Mouse (Mus musculus): ENCODE measurements at regions not wholly inside any gene's neighbourhood (a gene's known extent, or its start where the extent isn't known, plus 50 kb on each side); places are given as distances from the start of the nearest gene placed in this dataset.

GRCm38 (mm10) chr16:24193251-24193873 is 199.9 kb upstream of the Lpp start:
- H3K4me3 ChIP-seq, result no peak overlapping the region
- no peak for ATAC-seq (ENCODE audit: low read depth)
- WGBS, result 73% methylated on average over 15 of the region's 15 CpGs

GRCm38 (mm10) chr16:24192013-24192412 is 201.3 kb upstream of the Lpp start:
- no peak overlapping the region for H3K9ac ChIP-seq
- no peak overlapping the region for H3K4me2 ChIP-seq
- no peaks in the 10 kb centered on the region for H3K27me3 ChIP-seq
- H3K27ac ChIP-seq (replicated peaks), result no peak overlapping the region
- no peaks in the 10 kb centered on the region for H3K4me1 ChIP-seq (replicated peaks)
- 100% methylated on average over 1 of the region's 1 CpGs for WGBS
- H3K4me3 ChIP-seq, result no peak overlapping the region
- no peaks in the 10 kb centered on the region for H3K9me3 ChIP-seq
- ATAC-seq (ENCODE audit: low read depth), result no peak
- H3K36me3 ChIP-seq, result no peaks in the 10 kb centered on the region

More at GRCm38 (mm10) chr16:24193251-24193873, 199.9 kb upstream of the Lpp start:
- Histone ChIP-seq H3K9ac (no peak overlapping the region), H3K9me3 (no peaks in the 10 kb centered on the region), H3K4me2 (no peak overlapping the region), H3K36me3 (no peaks in the 10 kb centered on the region), H3K27ac (replicated peaks) (no peak overlapping the region), H3K27me3 (no peaks in the 10 kb centered on the region), H3K4me1 (replicated peaks) (no peaks in the 10 kb centered on the region)

GRCm38 (mm10) chr16:24187131-24187530 is 198.5 kb upstream of the Bcl6 start:
- ATAC-seq (ENCODE audit: low read depth), result no peak
- H3K4me2 ChIP-seq, result no peak overlapping the region
- 88% methylated on average over 6 of the region's 6 CpGs for WGBS
- no peak overlapping the region for H3K9ac ChIP-seq
- no peaks in the 10 kb centered on the region for H3K36me3 ChIP-seq
- H3K4me3 ChIP-seq, result no peak overlapping the region
- H3K9me3 ChIP-seq, result no peaks in the 10 kb centered on the region
- no peaks in the 10 kb centered on the region for H3K4me1 ChIP-seq (replicated peaks)
- H3K27me3 ChIP-seq, result no peaks in the 10 kb centered on the region
- H3K27ac ChIP-seq (replicated peaks), result no peak overlapping the region

GRCm38 (mm10) chr16:24185989-24186388 is 197.3 kb upstream of the Bcl6 start:
- no peaks in the 10 kb centered on the region for H3K9me3 ChIP-seq
- no peaks in the 10 kb centered on the region for H3K4me1 ChIP-seq (replicated peaks)
- no peak overlapping the region for H3K4me2 ChIP-seq
- WGBS, result 78% methylated on average over 6 of the region's 6 CpGs
- H3K27me3 ChIP-seq, result no peaks in the 10 kb centered on the region
- no peak overlapping the region for H3K4me3 ChIP-seq
- H3K36me3 ChIP-seq, result no peaks in the 10 kb centered on the region
- no peak overlapping the region for H3K9ac ChIP-seq
- ATAC-seq (ENCODE audit: low read depth), result no peak
- no peak overlapping the region for H3K27ac ChIP-seq (replicated peaks)

- Histone ChIP-seq H3K9ac (no peak overlapping the region), H3K4me1 (replicated peaks) (no peaks in the 10 kb centered on the region), H3K4me2 (no peak overlapping the region), H3K27me3 (no peaks in the 10 kb centered on the region), H3K27ac (replicated peaks) (no peak overlapping the region), H3K9me3 (no peaks in the 10 kb centered on the region), H3K4me3 (no peak overlapping the region), H3K36me3 (no peaks in the 10 kb centered on the region)
- 73% methylated on average over 4 of the region's 4 CpGs for WGBS
- ATAC-seq (ENCODE audit: low read depth), result no peak
These were observed 196.2 kb upstream of the Bcl6 start for GRCm38 (mm10) chr16:24184846-24185245.

- 81% methylated on average over 3 of the region's 3 CpGs for WGBS
- no peak overlapping the region for H3K4me3 ChIP-seq
- H3K27me3 ChIP-seq, result no peaks in the 10 kb centered on the region
- ATAC-seq (ENCODE audit: low read depth), result no peak
- no peak overlapping the region for H3K9ac ChIP-seq
- H3K4me1 ChIP-seq (replicated peaks), result no peaks in the 10 kb centered on the region
- no peak overlapping the region for H3K27ac ChIP-seq (replicated peaks)
- no peak overlapping the region for H3K4me2 ChIP-seq
- H3K36me3 ChIP-seq, result no peaks in the 10 kb centered on the region
- H3K9me3 ChIP-seq, result no peaks in the 10 kb centered on the region
These were observed 194.6 kb upstream of the Bcl6 start for GRCm38 (mm10) chr16:24183216-24183615.

- Histone ChIP-seq H3K27ac (replicated peaks) (no peak overlapping the region), H3K9ac (no peak overlapping the region), H3K27me3 (no peaks in the 10 kb centered on the region), H3K36me3 (no peaks in the 10 kb centered on the region), H3K4me2 (no peak overlapping the region), H3K4me1 (replicated peaks) (no peaks in the 10 kb centered on the region), H3K9me3 (no peaks in the 10 kb centered on the region), H3K4me3 (no peak overlapping the region)
- ATAC-seq (ENCODE audit: low read depth), result no peak
- WGBS, result 81% methylated on average over 3 of the region's 3 CpGs
These were observed 192.7 kb upstream of the Bcl6 start for GRCm38 (mm10) chr16:24181388-24181787.

- no peaks in the 10 kb centered on the region for H3K36me3 ChIP-seq
- H3K4me2 ChIP-seq, result no peak overlapping the region
- no peaks in the 10 kb centered on the region for H3K9me3 ChIP-seq
- no peak overlapping the region for H3K9ac ChIP-seq
- no peaks in the 10 kb centered on the region for H3K27me3 ChIP-seq
- no peak overlapping the region for H3K4me3 ChIP-seq
- H3K27ac ChIP-seq (replicated peaks), result no peak overlapping the region
- 91% methylated on average over 5 of the region's 5 CpGs for WGBS
- ATAC-seq (ENCODE audit: low read depth), result no peak
- H3K4me1 ChIP-seq (replicated peaks), result no peaks in the 10 kb centered on the region
These were observed 192.0 kb upstream of the Bcl6 start for GRCm38 (mm10) chr16:24180666-24181065.

- no peak for ATAC-seq (ENCODE audit: low read depth)
- H3K36me3 ChIP-seq, result no peaks in the 10 kb centered on the region
- no peaks in the 10 kb centered on the region for H3K27me3 ChIP-seq
- H3K4me3 ChIP-seq, result no peak overlapping the region
- no peaks in the 10 kb centered on the region for H3K4me1 ChIP-seq (replicated peaks)
- H3K27ac ChIP-seq (replicated peaks), result no peak overlapping the region
- 84% methylated on average over 2 of the region's 2 CpGs for WGBS
- no peaks in the 10 kb centered on the region for H3K9me3 ChIP-seq
- no peak overlapping the region for H3K9ac ChIP-seq
- H3K4me2 ChIP-seq, result no peak overlapping the region
These were observed 188.9 kb upstream of the Bcl6 start for GRCm38 (mm10) chr16:24177564-24177963.

GRCm38 (mm10) chr16:24177131-24177530 is 188.5 kb upstream of the Bcl6 start:
- H3K9me3 ChIP-seq, result no peaks in the 10 kb centered on the region
- no peak for ATAC-seq (ENCODE audit: low read depth)
- H3K27me3 ChIP-seq, result no peaks in the 10 kb centered on the region
- WGBS, result 78% methylated on average over 6 of the region's 7 CpGs
- H3K4me2 ChIP-seq, result no peak overlapping the region
- H3K4me3 ChIP-seq, result no peak overlapping the region
- H3K36me3 ChIP-seq, result no peaks in the 10 kb centered on the region
- H3K27ac ChIP-seq (replicated peaks), result no peak overlapping the region
- no peaks in the 10 kb centered on the region for H3K4me1 ChIP-seq (replicated peaks)
- no peak overlapping the region for H3K9ac ChIP-seq

- Histone ChIP-seq H3K4me1 (replicated peaks) (no peaks in the 10 kb centered on the region), H3K36me3 (no peaks in the 10 kb centered on the region), H3K4me2 (no peak overlapping the region), H3K9me3 (no peaks in the 10 kb centered on the region), H3K27me3 (no peaks in the 10 kb centered on the region), H3K27ac (replicated peaks) (no peak overlapping the region), H3K4me3 (no peak overlapping the region), H3K9ac (no peak overlapping the region)
- ATAC-seq (ENCODE audit: low read depth), result no peak
- 55% methylated on average over 2 of the region's 2 CpGs for WGBS
These were observed 187.4 kb upstream of the Bcl6 start for GRCm38 (mm10) chr16:24176057-24176456.

GRCm38 (mm10) chr16:24175235-24175760 is 186.6 kb upstream of the Bcl6 start:
- H3K36me3 ChIP-seq, result no peaks in the 10 kb centered on the region
- WGBS, result 71% methylated on average over 9 of the region's 9 CpGs
- H3K4me1 ChIP-seq (replicated peaks), result no peaks in the 10 kb centered on the region
- H3K9ac ChIP-seq, result no peak overlapping the region
- no peak for ATAC-seq (ENCODE audit: low read depth)
- no peak overlapping the region for H3K27ac ChIP-seq (replicated peaks)
- H3K4me2 ChIP-seq, result no peak overlapping the region
- H3K27me3 ChIP-seq, result no peaks in the 10 kb centered on the region
- no peak overlapping the region for H3K4me3 ChIP-seq
- H3K9me3 ChIP-seq, result no peaks in the 10 kb centered on the region

- WGBS, result 75% methylated on average over 3 of the region's 3 CpGs
- H3K9ac ChIP-seq, result no peak overlapping the region
These were observed 185.9 kb upstream of the Bcl6 start for GRCm38 (mm10) chr16:24174595-24174994.

More at GRCm38 (mm10) chr16:24174595-24174994, 185.9 kb upstream of the Bcl6 start:
- no peak for ATAC-seq (ENCODE audit: low read depth)
- Histone ChIP-seq H3K4me3 (no peak overlapping the region), H3K27me3 (no peaks in the 10 kb centered on the region), H3K4me2 (no peak overlapping the region), H3K9me3 (no peaks in the 10 kb centered on the region), H3K36me3 (no peaks in the 10 kb centered on the region), H3K27ac (replicated peaks) (no peak overlapping the region), H3K4me1 (replicated peaks) (no peaks in the 10 kb centered on the region)
